Mouse (Mus musculus) spleen, postnatal 0 days (tissue): ENCODE results near the gene Prdm9. TPM values are rescaled to one million over a fixed set of nuclear protein-coding genes. Genes with fewer than 3 reads are reported as not detected.

Source experiments
- polyA plus RNA-seq: library from polyadenylated mRNA; unstranded; fragments of >200 nt; fragmentation: Nextera tagmentation; extraction: Ambion mirVana; gene quantifications from 2 replicates; pipeline ENCODE4 v1.2.1, GENCODE M21; 2015

Prdm9 gene
- polyA plus RNA-seq: 0.76 and 0.96 TPM in 2 replicates

GRCm38 (mm10) chr17:15564014-15564927 lies at the start of gene Prdm9:
TSS of gene Prdm9 (minus strand) at chr17:15564354.

GRCm38 (mm10) chr17:15526986-15527810 lies 37.0 kb downstream of the Prdm9 start, which contains the start of gene Pdcd2:
TSS of gene Pdcd2 (minus strand) at chr17:15527301.

GRCm38 (mm10) chr17:15499656-15500394 lies 64.3 kb downstream of the Prdm9 start, which contains the start of the genes Psmb1 and Tbp:
TSS of gene Psmb1 (minus strand) at chr17:15499751.
TSS of gene Tbp (plus strand) at chr17:15499888.

Other genes with a start within 250 kb of the Prdm9 start
- gene Dll1, start 187.5 kb downstream of the Prdm9 start, polyA plus RNA-seq: 4.0 and 4.3 TPM in 2 replicates
- gene Fam120b, start 168.2 kb downstream of the Prdm9 start, polyA plus RNA-seq: 5.6 and 7.9 TPM in 2 replicates
- gene Psmb1, start 64.6 kb downstream of the Prdm9 start, polyA plus RNA-seq: 193 and 197 TPM in 2 replicates
- 28.6 and 29.3 TPM in 2 replicates for gene Tbp, start 64.5 kb downstream of the Prdm9 start, polyA plus RNA-seq
- gene Pdcd2, start 37.1 kb downstream of the Prdm9 start, polyA plus RNA-seq: 32.1 and 38.0 TPM in 2 replicates
- 19.0 and 22.1 TPM in 2 replicates for gene Chd1, start 140.6 kb upstream of the Prdm9 start, polyA plus RNA-seq